Comparison of ENCODE assay signal across 8 mouse cellular contexts in genomic region chr10:67284761-67285175, GRCm38 (mm10). TPM values are rescaled to one million over a fixed set of nuclear protein-coding genes. Genes with fewer than 3 reads are reported as not detected.
DNase-seq lines count a peak whose midpoint lies in the region; ATAC-seq and TF ChIP-seq lines count a peak whose summit lies in the region.

No protein-coding gene starts in this region.

- TF ChIP-seq EP300 in stomach, postnatal 0 days (optimal IDR thresholded peaks at IDR 0.05): no peak

- peak overlapping the region; percentile 66 for H3K27ac ChIP-seq in intestine, embryonic 15.5 days
- peak overlapping the region; percentile 89 for H3K27ac ChIP-seq in stomach, postnatal 0 days (replicated peaks)

- peak; percentile 62 for DNase-seq in adrenal gland, postnatal 10 days
- DNase-seq in adrenal gland, adult 2 months: no peak
- peak; percentile 30 for DNase-seq in right cerebral cortex, postnatal 14 days
- DNase-seq in right cerebral cortex, adult 2 months (ENCODE audit: low spot score in 2 of 2): no peak
- peak; percentile 59 for DNase-seq in stomach, postnatal 0 days (ENCODE audit: low spot score)

- TF ChIP-seq CTCF in stomach, postnatal 0 days (IDR thresholded peaks at IDR 0.05; ENCODE audit: low read depth): no peak

- H3K9me3 ChIP-seq in intestine, embryonic 15.5 days: no peaks in the 10 kb centered on the region
- H3K9me3 ChIP-seq in stomach, postnatal 0 days (ENCODE audit: control insufficient read depth, low read length): no peaks in the 10 kb centered on the region

- ATAC-seq in erythroid progenitor cell, adult 5-6 weeks (replicated peaks; ENCODE audit: low FRiP score, poor library complexity, severe bottlenecking): peak; percentile 82
- peak; percentile 78 for ATAC-seq in intestine, embryonic 15.5 days
- ATAC-seq in megakaryocyte progenitor cell, adult 5-6 weeks (replicated peaks; ENCODE audit: poor library complexity): peak; percentile 61
- peak; percentile 65 for ATAC-seq in stomach, postnatal 0 days (ENCODE audit: low FRiP score, low TSS enrichment)

- no peaks in the 10 kb centered on the region for H3K27me3 ChIP-seq in intestine, embryonic 15.5 days (replicated peaks)
- H3K27me3 ChIP-seq in stomach, postnatal 0 days (ENCODE audit: control insufficient read depth, insufficient read depth, low read length): no peaks in the 10 kb centered on the region

- H3K36me3 ChIP-seq in intestine, embryonic 15.5 days: no peaks in the 10 kb centered on the region
- no peaks in the 10 kb centered on the region for H3K36me3 ChIP-seq in stomach, postnatal 0 days (ENCODE audit: control insufficient read depth, insufficient read depth, low read length)

- H3K9ac ChIP-seq in intestine, embryonic 15.5 days: peak overlapping the region; percentile 90
- peak overlapping the region; percentile 91 for H3K9ac ChIP-seq in stomach, postnatal 0 days (ENCODE audit: low read length)

- peak overlapping the region; percentile 81 for H3K4me2 ChIP-seq in intestine, embryonic 15.5 days (replicated peaks)
- peak overlapping the region; percentile 87 for H3K4me2 ChIP-seq in stomach, postnatal 0 days (replicated peaks; ENCODE audit: low read depth)

- H3K4me1 ChIP-seq in intestine, embryonic 15.5 days (replicated peaks): no peaks in the 10 kb centered on the region; the same call in 1 of the 2 replicates
- H3K4me1 ChIP-seq in stomach, postnatal 0 days (replicated peaks; ENCODE audit: control insufficient read depth, insufficient read depth): peaks cover 7% of the 10 kb centered on the region

- H3K4me3 ChIP-seq in intestine, embryonic 15.5 days (replicated peaks): peak overlapping the region; percentile 97
- H3K4me3 ChIP-seq in stomach, postnatal 0 days (ENCODE audit: low read depth, low read length): peak overlapping the region; percentile 90

- WGBS in intestine, embryonic 15.5 days: 0% methylated on average over 41 of the region's 41 CpGs
- WGBS in stomach, postnatal 0 days: under 1% methylated on average over 28 of the region's 41 CpGs

RNA-seq across cellular contexts. Expression of gene Nrbf2, which starts 0.3 kb away (rescaled TPM):
- 10 to 100 TPM; 18.7 to 19.8 TPM for total RNA-seq in adrenal gland, postnatal 10 days (2021)
- total RNA-seq in adrenal gland, adult 2 months (2021): 10 to 100 TPM; 18.0 to 25.7 TPM
- polyA plus RNA-seq in adrenal gland, adult 2 months (2012; rRNA removed): 21.8 and 22.6 TPM in 2 replicates
- 10.1 and 27.2 TPM in 2 replicates for total RNA-seq in erythroid progenitor cell, adult 5-6 weeks (2015; ENCODE audit: low replicate concordance)
- 2.8 and 18.2 TPM in 2 replicates for total RNA-seq in erythroid progenitor cell, adult 5-6 weeks (2017; ENCODE audit: low replicate concordance)
- polyA plus RNA-seq in intestine, embryonic 15.5 days (2015; fragmentation: Nextera tagmentation; extraction: Ambion mirVana): 33.4 and 34.3 TPM in 2 replicates
- 32.2 and 33.6 TPM in 2 replicates for total RNA-seq in megakaryocyte progenitor cell, adult 5-6 weeks (2015)
- total RNA-seq in megakaryocyte progenitor cell, adult 5-6 weeks (2017): 13.2 and 21.9 TPM in 2 replicates
- polyA plus RNA-seq in stomach, postnatal 0 days (2015; fragmentation: Nextera tagmentation; extraction: Ambion mirVana): 34.6 and 35.5 TPM in 2 replicates

Comparison
In these comparisons a context has a peak if more than half of its experiments do, and no peak if none do; other contexts are left out.
1. DNase-seq: peak in adrenal gland, postnatal 10 days (single experiment), right cerebral cortex, postnatal 14 days (single experiment) and stomach, postnatal 0 days (single experiment); none in adrenal gland, adult 2 months (single experiment) and right cerebral cortex, adult 2 months (0 of 2).
2. Peak in every context shown above with its lines, with median percentiles within 50 percentile points of each other: ATAC-seq.